ENCODE assay signal across 7 mouse cellular contexts in genomic region chr2:23040690-23041089, GRCm38 (mm10). TPM values are rescaled to one million over a fixed set of nuclear protein-coding genes. Genes with fewer than 3 reads are reported as not detected.
DNase-seq lines count a peak whose midpoint lies in the region; ATAC-seq and TF ChIP-seq lines count a peak whose summit lies in the region.
"Not testable (repeated sequence)": the region's sequence is repeated elsewhere in the genome, so short reads cannot be mapped to it uniquely, and the experiment has no call there.

No protein-coding gene starts in this region.

- H3K27me3 ChIP-seq in heart, embryonic 16.5 days (ENCODE audit: control insufficient read depth, insufficient read depth, low read length); liver, embryonic 14.5 days (ENCODE audit: control insufficient read depth, insufficient read depth, low read length); lung, postnatal 0 days (replicated peaks; ENCODE audit: insufficient read depth, low read length); neural tube, embryonic 12.5 days (replicated peaks): not testable (repeated sequence)

- peak overlapping the region; percentile 92 for H3K27ac ChIP-seq in gastrocnemius, adult 2 months
- peak overlapping the region; percentile 39; the same call in 1 of the 2 replicates for H3K27ac ChIP-seq in heart, embryonic 16.5 days (ENCODE audit: low read length)
- H3K27ac ChIP-seq in liver, embryonic 14.5 days; neural tube, embryonic 12.5 days: not testable (repeated sequence)
- 0 out of 2 replicates have a peak overlapping the region, but pooled peaks have one; percentile 38 for H3K27ac ChIP-seq in lung, postnatal 0 days (ENCODE audit: low read length)

- peak overlapping the region; percentile 53; the same call in 1 of the 2 replicates for H3K4me2 ChIP-seq in heart, embryonic 16.5 days (ENCODE audit: low read depth, low read length)
- H3K4me2 ChIP-seq in liver, embryonic 14.5 days (ENCODE audit: low read depth) = peak overlapping the region; percentile 56
- H3K4me2 ChIP-seq in lung, postnatal 0 days (replicated peaks; ENCODE audit: low read depth, low read length); neural tube, embryonic 12.5 days (replicated peaks): not testable (repeated sequence)

- DNase-seq in cerebellum, adult 11-12 months = peak; percentile 36
- DNase-seq in gastrocnemius, adult 2 months; liver, embryonic 14.5 days (ENCODE audit: low read depth in 3 of 3, low spot score in 3 of 3); lung, postnatal 0 days (ENCODE audit: low spot score): not testable (repeated sequence)
- peak; percentile 26 for DNase-seq in kidney, adult 11 months

- WGBS in heart, embryonic 16.5 days = 85% methylated on average over 7 of the region's 7 CpGs
- WGBS in liver, embryonic 14.5 days (ENCODE audit: insufficient replicate concordance) = 66% methylated on average over 7 of the region's 7 CpGs
- 69% methylated on average over 7 of the region's 7 CpGs for WGBS in lung, postnatal 0 days
- WGBS in neural tube, embryonic 12.5 days = 93% methylated on average over 7 of the region's 7 CpGs

- intact Hi-C loops in gastrocnemius, adult 2 months (cut with DNase I) = loop anchor here (1.0 kb wide), 1 partner anchor 28 kb away; the partner anchor contains the start of gene Acbd5

- TF ChIP-seq EP300 in liver, embryonic 14.5 days (IDR thresholded peaks at IDR 0.05; ENCODE audit: low read depth); lung, postnatal 0 days (IDR thresholded peaks at IDR 0.05): not testable (repeated sequence)

- not testable (repeated sequence) for ATAC-seq in heart, embryonic 16.5 days (replicated peaks; ENCODE audit: extremely low read depth, insufficient read depth, low FRiP score); liver, embryonic 14.5 days (ENCODE audit: insufficient read depth); lung, postnatal 0 days
- 0 out of 2 replicates have a peak, but pooled peaks have one; percentile 0 for ATAC-seq in neural tube, embryonic 12.5 days (ENCODE audit: low FRiP score, low read depth)

- not testable (repeated sequence) for H3K9ac ChIP-seq in heart, embryonic 16.5 days (ENCODE audit: low read length); liver, embryonic 14.5 days (replicated peaks); lung, postnatal 0 days (replicated peaks; ENCODE audit: low read depth); neural tube, embryonic 12.5 days

- H3K36me3 ChIP-seq in heart, embryonic 16.5 days (ENCODE audit: control insufficient read depth, insufficient read depth); liver, embryonic 14.5 days (replicated peaks; ENCODE audit: control insufficient read depth, insufficient read depth, low read depth); lung, postnatal 0 days (ENCODE audit: insufficient read depth, low read length); neural tube, embryonic 12.5 days: not testable (repeated sequence)

- not testable (repeated sequence) for TF ChIP-seq CTCF in gastrocnemius, adult 2 months (IDR thresholded peaks at IDR 0.05); liver, embryonic 14.5 days (IDR thresholded peaks at IDR 0.05; ENCODE audit: low read depth); lung, postnatal 0 days (IDR thresholded peaks at IDR 0.05)

- H3K4me1 ChIP-seq in heart, embryonic 16.5 days (ENCODE audit: control insufficient read depth, insufficient read depth, low read length); lung, postnatal 0 days (ENCODE audit: insufficient read depth, low read depth, low read length); neural tube, embryonic 12.5 days: not testable (repeated sequence)
- peaks cover 5 to 10% of the 10 kb centered on the region in 2 experiments for H3K4me1 ChIP-seq in liver, embryonic 14.5 days (replicated peaks; ENCODE audit: control insufficient read depth in 2 of 2, insufficient read depth in 2 of 2, low read length in 1 of 2)

- peak overlapping the region; percentile 100 for H3K4me3 ChIP-seq in gastrocnemius, adult 2 months
- H3K4me3 ChIP-seq in heart, embryonic 16.5 days (ENCODE audit: low read length); lung, postnatal 0 days (ENCODE audit: low read depth, low read length); neural tube, embryonic 12.5 days: not testable (repeated sequence)
- H3K4me3 ChIP-seq in liver, embryonic 14.5 days (ENCODE audit: insufficient read depth in 1 of 2, low read depth in 2 of 2, low read length in 2 of 2) = peak overlapping the region in 1 of 2 experiments; percentile 96; a peak in 3 of 4 replicates

- H3K9me3 ChIP-seq in heart, embryonic 16.5 days (replicated peaks; ENCODE audit: control insufficient read depth, low read length); liver, embryonic 14.5 days (ENCODE audit: control insufficient read depth, low read length); lung, postnatal 0 days (ENCODE audit: low read length); neural tube, embryonic 12.5 days: not testable (repeated sequence)

RNA-seq across cellular contexts. Expression of gene Abi1, which starts 0.6 kb away (rescaled TPM):
- total RNA-seq in gastrocnemius, adult 2 months (2021) = 10 to 100 TPM; 17.3 to 18.9 TPM
- 31.3 and 36.5 TPM in 2 replicates for polyA plus RNA-seq in heart, embryonic 16.5 days (2015; fragmentation: Nextera tagmentation; extraction: Ambion mirVana)
- 22.4 and 24.4 TPM in 2 replicates for polyA plus RNA-seq in liver, embryonic 14.5 days (2012; rRNA removed)
- 14.8 and 16.2 TPM in 2 replicates for polyA plus RNA-seq in liver, embryonic 14.5 days (2014; fragmentation: Nextera tagmentation; extraction: Ambion mirVana)
- 51.5 and 54.0 TPM in 2 replicates for polyA plus RNA-seq in lung, postnatal 0 days (2015; fragmentation: Nextera tagmentation; extraction: Ambion mirVana)
- 45.3 and 46.9 TPM in 2 replicates for polyA plus RNA-seq in neural tube, embryonic 12.5 days (2016; fragmentation: Nextera tagmentation; extraction: Ambion mirVana)

RNA-seq across cellular contexts. Expression of gene Acbd5, which starts 27.3 kb away (rescaled TPM):
- total RNA-seq in gastrocnemius, adult 2 months (2021) = 10 to 100 TPM; 27.1 to 31.4 TPM
- polyA plus RNA-seq in heart, embryonic 16.5 days (2015; fragmentation: Nextera tagmentation; extraction: Ambion mirVana) = 25.2 and 27.7 TPM in 2 replicates
- polyA plus RNA-seq in liver, embryonic 14.5 days (2012; rRNA removed) = 3.2 and 6.1 TPM in 2 replicates
- polyA plus RNA-seq in liver, embryonic 14.5 days (2014; fragmentation: Nextera tagmentation; extraction: Ambion mirVana) = 10.4 and 11.1 TPM in 2 replicates
- 34.1 and 38.7 TPM in 2 replicates for polyA plus RNA-seq in lung, postnatal 0 days (2015; fragmentation: Nextera tagmentation; extraction: Ambion mirVana)
- 68.3 and 71.8 TPM in 2 replicates for polyA plus RNA-seq in neural tube, embryonic 12.5 days (2016; fragmentation: Nextera tagmentation; extraction: Ambion mirVana)
